Mouse (Mus musculus): ENCODE results near the gene Dmkn.
"Not testable (repeated sequence)": the region's sequence is repeated elsewhere in the genome, so short reads cannot be mapped to it uniquely, and the experiment has no call there.

The Dmkn gene

DNA sequence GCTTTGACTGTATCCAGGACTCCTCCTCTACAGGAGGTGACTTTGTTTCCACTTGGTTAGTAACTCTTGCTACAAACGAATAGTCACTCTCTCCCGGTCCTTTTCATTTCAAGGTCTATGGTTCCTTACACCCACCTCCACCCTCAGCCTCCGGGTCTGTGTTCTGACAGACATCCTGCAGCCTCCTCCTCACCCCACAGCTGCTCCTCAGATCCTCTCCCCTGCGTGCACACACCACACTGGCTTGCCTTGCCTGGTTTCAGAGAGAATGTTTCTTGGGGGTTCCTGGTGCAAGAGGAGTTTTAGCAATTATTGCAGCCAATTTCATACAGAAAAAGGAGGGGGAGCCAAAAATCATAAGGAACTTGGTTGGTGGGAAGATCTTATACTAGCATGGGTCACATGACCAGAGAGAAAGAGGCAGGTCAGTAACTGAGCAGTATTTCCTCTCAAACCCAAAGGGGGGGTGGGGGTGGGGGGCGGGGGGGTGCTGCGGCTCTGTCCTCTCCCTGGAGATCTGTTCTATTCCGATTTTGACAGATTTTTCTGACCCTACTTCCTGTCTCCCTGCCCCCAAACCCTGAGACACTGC, 57.4 kb downstream of the Dmkn start:
- DNase-seq, result no peak

DNA sequence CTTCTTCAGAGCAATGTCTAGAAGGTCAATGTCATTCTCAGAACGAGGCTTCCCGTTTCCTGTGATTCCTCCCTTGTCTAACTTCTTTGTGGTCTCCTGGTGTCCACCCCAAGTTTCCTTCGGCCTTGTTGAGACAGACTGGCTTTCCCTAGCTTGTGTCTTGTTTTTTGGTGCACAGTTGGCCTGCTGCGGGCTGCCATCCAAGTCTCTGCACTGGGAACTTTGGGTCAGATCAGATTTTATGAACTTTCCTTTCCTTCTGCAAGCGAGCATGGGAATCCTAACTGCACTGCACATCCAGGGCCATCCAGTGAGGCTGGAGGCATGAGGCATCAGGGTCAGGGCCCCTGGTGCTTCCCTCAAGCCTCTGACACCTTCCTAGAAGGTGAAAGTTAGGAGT, 58.0 kb downstream of the Dmkn start:
- DNase-seq, result no peak

- no peak for DNase-seq
Measured at GRCm38 (mm10) chr7:30823675-30824074, 60.1 kb downstream of the Dmkn start, which contains the start of gene Ffar2. Gene Ffar2 (minus strand): TSS chr7:30823775.

DNA sequence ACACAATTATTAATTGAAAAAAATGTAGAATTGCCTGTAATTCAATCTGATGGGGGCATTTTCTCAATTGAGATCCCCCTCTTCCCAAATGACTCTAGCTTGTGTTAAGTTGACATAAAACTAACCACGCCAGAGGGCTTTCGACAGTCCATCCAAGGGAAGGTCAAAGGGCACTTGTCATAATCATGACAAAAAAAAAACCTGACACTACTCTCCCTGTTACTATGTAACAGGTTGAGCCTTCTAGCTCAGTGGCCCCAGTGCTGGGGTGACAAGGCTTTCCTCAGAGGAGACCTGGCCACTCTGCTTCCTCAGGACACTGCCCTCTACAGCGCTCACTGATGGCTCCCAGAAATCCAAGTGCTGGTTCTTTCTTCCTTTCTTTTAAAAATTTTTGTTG, 60.8 kb downstream of the Dmkn start:
- no peak for DNase-seq

GRCm38 (mm10) chr7:30826660-30827059, 63.1 kb downstream of the Dmkn start:
- DNase-seq, result no peak

- not testable (repeated sequence) for DNase-seq
Measured at GRCm38 (mm10) chr7:30828871-30829270, 65.3 kb downstream of the Dmkn start.

DNA sequence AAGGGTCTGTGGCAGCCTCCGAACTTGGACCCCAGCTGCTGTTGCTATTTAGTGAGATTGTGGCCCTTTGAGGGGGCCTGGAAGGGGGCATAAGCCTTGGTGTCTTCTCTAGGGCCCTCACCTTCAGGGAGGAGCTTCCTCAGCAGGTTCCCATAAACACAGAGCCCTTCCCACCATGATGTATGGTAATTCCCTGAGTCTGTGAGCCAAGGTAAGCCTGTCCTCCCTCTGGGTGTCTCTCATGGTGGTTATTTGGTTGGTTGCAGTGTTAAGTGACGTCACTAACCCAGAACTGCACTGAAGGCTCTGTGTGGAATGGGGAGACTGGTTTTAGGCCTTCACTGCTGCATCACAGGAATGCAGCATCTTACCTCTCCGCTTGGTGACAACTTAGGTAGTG, 65.9 kb downstream of the Dmkn start:
- no peak for DNase-seq
